Mouse (Mus musculus) E14TG2a.4 (cell line): ENCODE measurements around the gene Zfp784.

ENCODE experiments used
- CTCF ChIP-seq: conservative IDR thresholded peaks from 2 replicates; pipeline ENCODE4 v1.5.1; 2014; ENCODE audit warnings: low read length
- NANOG ChIP-seq: IDR thresholded peaks from 2 replicates; pipeline ENCODE4 v1.6.1; 2014; ENCODE audit warnings: borderline replicate concordance, low read length, mixed read lengths
- POU5F1 ChIP-seq: IDR thresholded peaks from 2 replicates; pipeline ENCODE4 v1.6.1; 2014; ENCODE audit warnings: low read length, borderline replicate concordance

DNA sequence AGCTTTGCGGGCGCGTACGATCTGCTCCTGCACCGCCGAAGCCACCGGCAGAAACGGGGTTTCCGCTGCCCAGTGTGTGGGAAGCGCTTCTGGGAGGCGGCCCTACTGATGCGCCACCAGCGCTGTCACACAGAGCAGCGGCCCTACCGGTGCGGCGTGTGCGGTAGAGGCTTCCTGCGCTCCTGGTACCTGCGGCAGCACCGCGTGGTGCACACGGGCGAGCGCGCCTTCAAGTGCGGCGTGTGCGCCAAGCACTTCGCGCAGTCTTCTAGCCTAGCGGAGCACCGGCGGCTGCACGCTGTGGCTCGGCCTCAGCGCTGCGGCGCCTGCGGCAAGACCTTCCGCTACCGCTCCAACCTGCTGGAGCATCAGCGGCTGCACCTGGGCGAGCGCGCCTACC, 6.8 kb downstream of the Zfp784 start:
- no peak for TF ChIP-seq POU5F1
- TF ChIP-seq CTCF: no peak
- no peak for TF ChIP-seq NANOG
